Mouse (Mus musculus) C2C12 (cell line): ENCODE data around the gene Hacl1.

Source experiments
- CTCF ChIP-seq: IDR thresholded peaks from one replicate; pipeline ENCODE4 v1.5.1; 2011; ENCODE audit not compliant: control insufficient read depth, insufficient read depth, insufficient read length
- MAX ChIP-seq: IDR thresholded peaks from one replicate; pipeline ENCODE4 v1.6.1; 2011; ENCODE audit warnings: mild to moderate bottlenecking, control low read depth
- MYOD1 ChIP-seq: IDR thresholded peaks from one replicate; pipeline ENCODE4 v1.6.1; 2011; ENCODE audit warnings: low read depth; ENCODE audit not compliant: control insufficient read depth, insufficient read length

GRCm38 (mm10) chr14:31555963-31556434, 85.1 kb downstream of the Hacl1 start:
- no peak for TF ChIP-seq MAX
- TF ChIP-seq MYOD1, result no peak
- no peak for TF ChIP-seq CTCF
